Mouse (Mus musculus): ENCODE results near the gene Ipo9. TPM values are rescaled to one million over a fixed set of nuclear protein-coding genes. Genes with fewer than 3 reads are reported as not detected.

Gene Ipo9
- total and polyA plus RNA-seq, 3 experiments, result 27.4 to 56.2 TPM; not detected in 1

DNA sequence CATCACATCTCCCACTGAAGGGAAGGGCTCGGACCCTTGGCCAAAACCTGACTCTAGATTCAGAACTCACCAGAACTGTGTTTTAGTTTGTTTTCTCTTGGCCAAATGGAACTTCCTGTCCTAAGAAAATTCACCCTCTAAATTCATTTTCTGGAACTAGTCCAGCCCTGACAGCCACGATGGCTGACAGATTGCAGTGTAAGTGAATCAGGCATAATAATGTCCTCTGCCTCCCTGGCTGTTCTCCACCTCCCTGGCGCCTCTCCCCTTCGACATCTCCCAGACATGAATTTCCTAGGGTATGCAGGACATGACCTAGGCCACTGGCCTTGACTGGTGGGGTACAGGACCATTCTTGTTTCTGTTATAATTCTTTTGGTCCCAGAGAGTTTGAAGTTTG, 32.0 kb upstream of the Ipo9 start:
- H3K4me1 ChIP-seq (ENCODE audit: control insufficient read depth in 1 of 2, insufficient read depth in 2 of 2, low read length in 2 of 2), result peaks cover 0 to 8% of the 10 kb centered on the region in 2 experiments; a peak in 2 of 4 replicates
- H3K27me3 ChIP-seq (ENCODE audit: control insufficient read depth in 1 of 2, insufficient read depth in 2 of 2, low read length in 2 of 2), result no peaks in the 10 kb centered on the region
- no peak for DNase-seq (ENCODE audit: low read depth, low spot score)
- no peak overlapping the region for H3K9ac ChIP-seq (ENCODE audit: control insufficient read depth, low read depth, low read length, poor library complexity, severe bottlenecking)
- no peak overlapping the region for H3K4me3 ChIP-seq (ENCODE audit: control insufficient read depth in 1 of 2, insufficient read depth in 1 of 2, low read depth in 2 of 2, low read length in 2 of 2)
- no peaks in the 10 kb centered on the region for H3K79me2 ChIP-seq (ENCODE audit: control insufficient read depth, insufficient read depth, low read length, poor library complexity)
- no peaks in the 10 kb centered on the region for H3K9me3 ChIP-seq (replicated peaks; ENCODE audit: insufficient read depth, low read length)
- TF ChIP-seq MAZ (IDR thresholded peaks at IDR 0.05; ENCODE audit: low read depth, low read length), result no peak
- no peak for TF ChIP-seq TAL1 (IDR thresholded peaks at IDR 0.05; ENCODE audit: low read length)
- no peak for TF ChIP-seq MXI1 (IDR thresholded peaks at IDR 0.05; ENCODE audit: low read depth, low read length)
- no peak for TF ChIP-seq POLR2A (IDR thresholded peaks at IDR 0.05; ENCODE audit: control insufficient read depth in 1 of 2, insufficient read depth in 1 of 2, low read depth in 1 of 2, low read length in 2 of 2, poor library complexity in 1 of 2)
- no peak for TF ChIP-seq BHLHE40 (IDR thresholded peaks at IDR 0.05; ENCODE audit: borderline replicate concordance, low read depth, low read length)
- TF ChIP-seq MYB (IDR thresholded peaks at IDR 0.05; ENCODE audit: low read depth, low read length), result no peak
- no peak for TF ChIP-seq MAX (IDR thresholded peaks at IDR 0.05; ENCODE audit: low read length)
- no peak for TF ChIP-seq MEF2A (IDR thresholded peaks at IDR 0.05; ENCODE audit: extremely low read depth, insufficient replicate concordance, low read depth, low read length, poor library complexity, severe bottlenecking)
- no peak for TF ChIP-seq POLR2AphosphoS2 (IDR thresholded peaks at IDR 0.05; ENCODE audit: low read length)
- no peak for TF ChIP-seq USF1 (IDR thresholded peaks at IDR 0.05; ENCODE audit: low read depth, low read length)
- no peak for TF ChIP-seq UBTF (IDR thresholded peaks at IDR 0.05; ENCODE audit: borderline replicate concordance, insufficient read depth, low read depth, low read length)
- TF ChIP-seq TCF12 (IDR thresholded peaks at IDR 0.05; ENCODE audit: low read depth, low read length), result no peak
- no peak for TF ChIP-seq GABPA (IDR thresholded peaks at IDR 0.05; ENCODE audit: low read depth, low read length)
- no peak for TF ChIP-seq ETS1 (IDR thresholded peaks at IDR 0.05; ENCODE audit: low read depth, low read length)
- no peak for TF ChIP-seq CHD1 (IDR thresholded peaks at IDR 0.05; ENCODE audit: low read depth, low read length)
- no peak for TF ChIP-seq ELF1 (IDR thresholded peaks at IDR 0.05; ENCODE audit: low read depth, low read length)
- no peak overlapping the region for H3K27ac ChIP-seq (ENCODE audit: control insufficient read depth, low read depth, low read length)
- peaks cover 0 to 2% of the 10 kb centered on the region in 2 experiments; a peak in 1 of 4 replicates for H3K36me3 ChIP-seq (ENCODE audit: control insufficient read depth in 1 of 2, insufficient read depth in 2 of 2, low read length in 2 of 2)

DNA sequence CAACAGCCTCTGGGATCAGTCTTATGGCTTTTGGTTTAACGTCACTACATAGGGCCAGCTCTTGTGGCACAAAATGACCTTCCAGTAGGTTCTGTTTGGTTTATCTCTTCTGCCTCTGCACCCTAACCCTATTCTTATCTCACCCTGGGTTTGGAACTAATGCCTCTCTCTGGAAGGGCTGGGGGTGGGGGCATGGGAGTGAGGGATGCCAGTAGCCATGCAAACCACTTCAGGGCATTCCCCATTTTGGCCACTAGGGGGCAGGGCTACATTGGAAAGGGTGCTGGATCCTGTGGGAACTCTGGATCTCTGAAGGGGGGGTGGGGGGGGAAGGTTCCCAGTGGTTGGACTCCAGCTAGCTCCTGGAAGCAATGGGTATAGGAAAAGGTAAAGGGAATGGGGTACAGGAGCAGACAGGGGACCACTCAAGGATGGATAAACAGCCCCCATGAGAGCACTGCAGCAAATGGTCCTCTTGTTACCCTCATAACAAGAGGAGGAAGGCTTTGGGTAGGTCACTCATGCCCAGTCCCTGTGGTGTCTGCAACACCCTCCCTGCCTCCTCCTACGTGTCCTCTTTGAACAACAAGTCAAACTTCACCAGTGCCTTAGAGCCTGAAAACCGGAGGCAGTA, 30.9 kb upstream of the Ipo9 start:
- H3K79me2 ChIP-seq (ENCODE audit: control insufficient read depth, insufficient read depth, low read length, poor library complexity), result no peaks in the 10 kb centered on the region
- no peaks in the 10 kb centered on the region for H3K9me3 ChIP-seq (replicated peaks; ENCODE audit: insufficient read depth, low read length)
- H3K4me3 ChIP-seq (ENCODE audit: control insufficient read depth in 1 of 2, insufficient read depth in 1 of 2, low read depth in 2 of 2, low read length in 2 of 2), result no peak overlapping the region
- H3K4me1 ChIP-seq (ENCODE audit: control insufficient read depth in 1 of 2, insufficient read depth in 2 of 2, low read length in 2 of 2), result no peaks in the 10 kb centered on the region
- H3K27ac ChIP-seq (ENCODE audit: control insufficient read depth, low read depth, low read length), result no peak overlapping the region
- no peaks in the 10 kb centered on the region for H3K36me3 ChIP-seq (ENCODE audit: control insufficient read depth in 1 of 2, insufficient read depth in 2 of 2, low read length in 2 of 2)
- DNase-seq (ENCODE audit: low read depth, low spot score), result peak; percentile 36
- no peak overlapping the region for H3K9ac ChIP-seq (ENCODE audit: control insufficient read depth, low read depth, low read length, poor library complexity, severe bottlenecking)
- no peaks in the 10 kb centered on the region for H3K27me3 ChIP-seq (ENCODE audit: control insufficient read depth in 1 of 2, insufficient read depth in 2 of 2, low read length in 2 of 2)
- TF ChIP-seq CTCF (IDR thresholded peaks at IDR 0.05 in 2 of 3, conservative IDR thresholded peaks at IDR 0.05 in 1 of 3; ENCODE audit: control insufficient read depth in 1 of 3, insufficient read depth in 1 of 3, low read depth in 2 of 3, low read length in 3 of 3, poor library complexity in 1 of 3, severe bottlenecking in 1 of 3) (peak; percentile 52 to 86 (median 57)), RCOR1 (IDR thresholded peaks at IDR 0.05; ENCODE audit: low read depth, low read length) (no peak), SMC3 (IDR thresholded peaks at IDR 0.05; ENCODE audit: low read depth, low read length) (peak; percentile 51), RAD21 (IDR thresholded peaks at IDR 0.05; ENCODE audit: low read depth, low read length) (peak; percentile 30), ZC3H11A (IDR thresholded peaks at IDR 0.05; ENCODE audit: low read depth, low read length) (0 out of 2 replicates have a peak, but pooled peaks have one; percentile 19)
